Mouse (Mus musculus): ENCODE results near the gene Atp2b1.

- TF ChIP-seq CTCF (IDR thresholded peaks at IDR 0.05; ENCODE audit: insufficient read depth, low read length): no peak
- TF ChIP-seq POLR2A (IDR thresholded peaks at IDR 0.05; ENCODE audit: borderline replicate concordance, extremely low read depth, low read depth, low read length): no peak
These were observed 31.6 kb upstream of the Atp2b1 start for GRCm38 (mm10) chr10:98882587-98882986.
